9 mouse cellular contexts compared by ENCODE assay signal in genomic region chr5:134067924-134068323, GRCm38 (mm10). TPM values are rescaled to one million over a fixed set of nuclear protein-coding genes. Genes with fewer than 3 reads are reported as not detected.
DNase-seq lines count a peak whose midpoint lies in the region; ATAC-seq and TF ChIP-seq lines count a peak whose summit lies in the region.
"Had no signal": no experiment of that assay in that cellular context is flagged by ENCODE, and none has a peak within 500 bp of the region (broad histone marks: within the 10 kb centered on the region; RNA-seq: fewer than 3 reads in every experiment).

No protein-coding gene starts in this region.

- H3K27ac ChIP-seq in limb, embryonic 11.5 days (replicated peaks; ENCODE audit: low read depth, low read length): no peak overlapping the region
- no peak overlapping the region for H3K27ac ChIP-seq in limb, embryonic 10.5 days
- no peak overlapping the region for H3K27ac ChIP-seq in MEL (ENCODE audit: control insufficient read depth, low read depth, low read length)
- no peak overlapping the region for H3K27ac ChIP-seq in embryonic facial prominence, embryonic 14.5 days (replicated peaks; ENCODE audit: low read depth, low read length)
- H3K27ac ChIP-seq in intestine, embryonic 16.5 days (ENCODE audit: low read length): no peak overlapping the region
- H3K27ac ChIP-seq: forebrain, embryonic 10.5 days had no signal

- 32% methylated on average over 1 of the region's 1 CpGs for WGBS in limb, embryonic 11.5 days
- 25% methylated on average over 1 of the region's 1 CpGs for WGBS in limb, embryonic 10.5 days
- WGBS in embryonic facial prominence, embryonic 14.5 days: 14% methylated on average over 1 of the region's 1 CpGs
- 7% methylated on average over 1 of the region's 1 CpGs for WGBS in intestine, embryonic 16.5 days

- no peak overlapping the region for H3K4me3 ChIP-seq in limb, embryonic 11.5 days (ENCODE audit: low read depth, low read length)
- no peak overlapping the region for H3K4me3 ChIP-seq in limb, embryonic 10.5 days
- H3K4me3 ChIP-seq in MEL (ENCODE audit: control insufficient read depth in 1 of 2, insufficient read depth in 1 of 2, low read depth in 2 of 2, low read length in 2 of 2): no peak overlapping the region
- no peak overlapping the region for H3K4me3 ChIP-seq in embryonic facial prominence, embryonic 14.5 days (ENCODE audit: low read depth, low read length)
- no peak overlapping the region for H3K4me3 ChIP-seq in intestine, embryonic 16.5 days (ENCODE audit: low read length)
- H3K4me3 ChIP-seq: forebrain, embryonic 10.5 days had no signal

- no peak overlapping the region for H3K9ac ChIP-seq in limb, embryonic 11.5 days (ENCODE audit: low read length)
- H3K9ac ChIP-seq in MEL (ENCODE audit: control insufficient read depth, low read depth, low read length, poor library complexity, severe bottlenecking): no peak overlapping the region
- H3K9ac ChIP-seq in embryonic facial prominence, embryonic 14.5 days (ENCODE audit: low read depth, low read length): no peak overlapping the region
- H3K9ac ChIP-seq in intestine, embryonic 16.5 days (ENCODE audit: low read depth, low read length): no peak overlapping the region

- peak in 1 of 3 experiments; percentile 40; a peak in 3 of 6 replicates for TF ChIP-seq CTCF in MEL (IDR thresholded peaks at IDR 0.05 in 2 of 3, conservative IDR thresholded peaks at IDR 0.05 in 1 of 3; ENCODE audit: control insufficient read depth in 1 of 3, insufficient read depth in 1 of 3, low read depth in 2 of 3, low read length in 3 of 3, poor library complexity in 1 of 3, severe bottlenecking in 1 of 3)

- ATAC-seq in frontal cortex, adult (ENCODE audit: low TSS enrichment): peak; percentile 80
- ATAC-seq in limb, embryonic 11.5 days (ENCODE audit: insufficient number of reproducible peaks, low FRiP score, low TSS enrichment, low read depth): no peak
- ATAC-seq in embryonic facial prominence, embryonic 14.5 days (ENCODE audit: low read depth): no peak
- no peak for ATAC-seq in intestine, embryonic 16.5 days

- H3K36me3 ChIP-seq in limb, embryonic 11.5 days (ENCODE audit: control insufficient read depth, insufficient read depth, low read length): no peaks in the 10 kb centered on the region
- H3K36me3 ChIP-seq in limb, embryonic 10.5 days: no peaks in the 10 kb centered on the region
- H3K36me3 ChIP-seq in MEL (ENCODE audit: control insufficient read depth in 1 of 2, insufficient read depth in 2 of 2, low read length in 2 of 2): no peaks in the 10 kb centered on the region
- no peaks in the 10 kb centered on the region for H3K36me3 ChIP-seq in embryonic facial prominence, embryonic 14.5 days (ENCODE audit: control insufficient read depth, insufficient read depth, low read length)
- H3K36me3 ChIP-seq in intestine, embryonic 16.5 days (ENCODE audit: control insufficient read depth, insufficient read depth, low read length): no peaks in the 10 kb centered on the region
- H3K36me3 ChIP-seq: forebrain, embryonic 10.5 days had no signal

- DNase-seq in frontal cortex, postnatal 25 days (ENCODE audit: low spot score in 2 of 2): no peak
- peak; percentile 37 for DNase-seq in limb, embryonic 11.5 days (ENCODE audit: low spot score)
- DNase-seq in limb, embryonic 10.5 days (ENCODE audit: low spot score): no peak
- no peak for DNase-seq in MEL (ENCODE audit: low read depth, low spot score)
- DNase-seq in embryonic facial prominence, embryonic 14.5 days (ENCODE audit: low spot score): peak; percentile 42
- no peak for DNase-seq in thymus, postnatal 10 days (ENCODE audit: low spot score in 2 of 2)

- H3K9me3 ChIP-seq in limb, embryonic 11.5 days (ENCODE audit: control insufficient read depth, low read length): no peaks in the 10 kb centered on the region; the same call in 1 of the 2 replicates
- no peaks in the 10 kb centered on the region for H3K9me3 ChIP-seq in limb, embryonic 10.5 days (replicated peaks)
- no peaks in the 10 kb centered on the region for H3K9me3 ChIP-seq in MEL (replicated peaks; ENCODE audit: insufficient read depth, low read length)
- H3K9me3 ChIP-seq in embryonic facial prominence, embryonic 14.5 days (ENCODE audit: control insufficient read depth, low read length): 0 out of 2 replicates have a peak, but pooled peaks cover 10% of the 10 kb centered on the region
- no peaks in the 10 kb centered on the region for H3K9me3 ChIP-seq in intestine, embryonic 16.5 days (ENCODE audit: control insufficient read depth, low read length)

- no peak for TF ChIP-seq EP300 in MEL (IDR thresholded peaks at IDR 0.05; ENCODE audit: low read depth in 1 of 2, low read length in 2 of 2)

- no peaks in the 10 kb centered on the region for H3K79me2 ChIP-seq in MEL (ENCODE audit: control insufficient read depth, insufficient read depth, low read length, poor library complexity)

- no peaks in the 10 kb centered on the region for H3K27me3 ChIP-seq in limb, embryonic 11.5 days (ENCODE audit: control insufficient read depth, insufficient read depth, low read length)
- H3K27me3 ChIP-seq in limb, embryonic 10.5 days (ENCODE audit: low read depth, poor library complexity, severe bottlenecking): peaks cover 24% of the 10 kb centered on the region
- no peaks in the 10 kb centered on the region for H3K27me3 ChIP-seq in MEL (ENCODE audit: control insufficient read depth in 1 of 2, insufficient read depth in 2 of 2, low read length in 2 of 2)
- H3K27me3 ChIP-seq in embryonic facial prominence, embryonic 14.5 days (replicated peaks; ENCODE audit: control insufficient read depth, insufficient read depth, low read length): no peaks in the 10 kb centered on the region
- no peaks in the 10 kb centered on the region for H3K27me3 ChIP-seq in intestine, embryonic 16.5 days (replicated peaks; ENCODE audit: control insufficient read depth, insufficient read depth, low read length)

- H3K4me2 ChIP-seq in limb, embryonic 11.5 days (ENCODE audit: low read depth, severe bottlenecking): no peak overlapping the region
- H3K4me2 ChIP-seq in embryonic facial prominence, embryonic 14.5 days (ENCODE audit: low read depth, low read length): no peak overlapping the region
- no peak overlapping the region for H3K4me2 ChIP-seq in intestine, embryonic 16.5 days (ENCODE audit: low read depth, low read length)

- no peak for TF ChIP-seq POLR2A in MEL (IDR thresholded peaks at IDR 0.05; ENCODE audit: control insufficient read depth in 1 of 2, insufficient read depth in 1 of 2, low read depth in 1 of 2, low read length in 2 of 2, poor library complexity in 1 of 2)

- peak; percentile 43 for TF ChIP-seq RAD21 in MEL (IDR thresholded peaks at IDR 0.05; ENCODE audit: low read depth, low read length)

- peaks cover 10% of the 10 kb centered on the region for H3K4me1 ChIP-seq in limb, embryonic 11.5 days (ENCODE audit: control insufficient read depth, insufficient read depth, low read length)
- H3K4me1 ChIP-seq in limb, embryonic 10.5 days: peaks cover 19% of the 10 kb centered on the region
- no peaks in the 10 kb centered on the region for H3K4me1 ChIP-seq in MEL (ENCODE audit: control insufficient read depth in 1 of 2, insufficient read depth in 2 of 2, low read length in 2 of 2)
- H3K4me1 ChIP-seq in embryonic facial prominence, embryonic 14.5 days (ENCODE audit: control insufficient read depth, insufficient read depth, low read length): no peaks in the 10 kb centered on the region
- H3K4me1 ChIP-seq in intestine, embryonic 16.5 days (ENCODE audit: control insufficient read depth, insufficient read depth, low read length): no peaks in the 10 kb centered on the region
- H3K4me1 ChIP-seq: forebrain, embryonic 10.5 days had no signal

TF ChIP-seq in MEL, 35 proteins besides CTCF, POLR2A, EP300 and RAD21:
- TF ChIP-seq ZNF384 (IDR thresholded peaks at IDR 0.05; ENCODE audit: low read depth, low read length): no peak
- TF ChIP-seq SMC3 (IDR thresholded peaks at IDR 0.05; ENCODE audit: low read depth, low read length): peak; percentile 19; the same call in 1 of the 2 replicates

RNA-seq across cellular contexts. Expression of gene Castor2, which starts 31.6 kb away (rescaled TPM):
- 9.2 and 11.8 TPM in 2 replicates for polyA plus RNA-seq in limb, embryonic 11.5 days (2014; fragmentation: Nextera tagmentation; extraction: Ambion mirVana)
- 6.4 and 10.6 TPM in 2 replicates for polyA plus RNA-seq in limb, embryonic 10.5 days (2016; fragmentation: Nextera tagmentation; extraction: Ambion mirVana)
- total RNA-seq in MEL (2012; rRNA removed): 0.46 and 0.49 TPM in 2 replicates
- 1 to 10 TPM in 1 of 2 experiments, not detected in 1; 1.4 TPM for polyA plus RNA-seq in MEL (2012; ENCODE audit: insufficient read depth in 1 of 2, insufficient read length in 2 of 2, low read depth in 1 of 2, low replicate concordance in 2 of 2, missing spikeins in 1 of 2)
- polyA plus RNA-seq in embryonic facial prominence, embryonic 14.5 days (2014; fragmentation: Nextera tagmentation; extraction: Ambion mirVana): 11.7 and 13.5 TPM in 2 replicates
- 6.7 and 8.2 TPM in 2 replicates for polyA plus RNA-seq in intestine, embryonic 16.5 days (2015; fragmentation: Nextera tagmentation; extraction: Ambion mirVana)

Comparison
In these comparisons a context has a peak if more than half of its experiments do, and no peak if none do; other contexts are left out.
1. DNase-seq: peak in limb, embryonic 11.5 days (single experiment) and embryonic facial prominence, embryonic 14.5 days (single experiment); none in frontal cortex, postnatal 25 days (0 of 2), limb, embryonic 10.5 days (single experiment), MEL (single experiment) and thymus, postnatal 10 days (0 of 2).